Mouse (Mus musculus) hindbrain, embryonic 11.5 days (tissue): ENCODE measurements at regions not wholly inside any gene's neighbourhood (a gene's known extent, or its start where the extent isn't known, plus 50 kb on each side); places are given as distances from the start of the nearest gene placed in this dataset.

ENCODE experiments used
- ATAC-seq: fragments of 200-750 bp; cut with Nextera tagmentation; 2 replicates; pipeline ENCODE4 v1.8.0; 2017; ENCODE audit warnings: mild to moderate bottlenecking, moderate TSS enrichment, moderate library complexity; ENCODE audit not compliant: low FRiP score
- DNase-seq: peaks from one replicate; pipeline ENCODE4 v3.0.0-alpha.2; 2015; ENCODE audit warnings: low spot score
- H3K27ac ChIP-seq: fragments of 300-500 bp; sonication (generic); 2 replicates; pipeline ENCODE4 v1.5.1; 2014; ENCODE audit warnings: mild to moderate bottlenecking, low read depth, low read length
- H3K27me3 ChIP-seq: fragments of 300-500 bp; sonication (generic); 2 replicates; pipeline ENCODE4 v1.6.1; 2014; ENCODE audit warnings: mild to moderate bottlenecking, low read length, moderate library complexity, mixed read lengths; ENCODE audit not compliant: control insufficient read depth, insufficient read depth
- H3K36me3 ChIP-seq: fragments of 300-500 bp; sonication (generic); 2 replicates; pipeline ENCODE4 v1.6.1; 2014; ENCODE audit warnings: mild to moderate bottlenecking, low read length, moderate library complexity, mixed read lengths; ENCODE audit not compliant: control insufficient read depth, insufficient read depth
- H3K4me1 ChIP-seq: fragments of 300-500 bp; sonication (generic); replicated peaks from 2 replicates; pipeline ENCODE4 v1.6.1; 2014; ENCODE audit warnings: low read length, mixed read lengths; ENCODE audit not compliant: control insufficient read depth, insufficient read depth
- H3K4me2 ChIP-seq: fragments of 300-500 bp; sonication (generic); replicated peaks from 2 replicates; pipeline ENCODE4 v1.6.1; 2014; ENCODE audit warnings: mild to moderate bottlenecking, low read depth, low read length
- H3K4me3 ChIP-seq: fragments of 300-500 bp; sonication (generic); 2 replicates; pipeline ENCODE4 v1.5.1; 2014; ENCODE audit warnings: low read depth, low read length
- H3K9ac ChIP-seq: fragments of 300-500 bp; sonication (generic); 2 replicates; pipeline ENCODE4 v1.6.1; 2014; ENCODE audit warnings: low read depth, low read length
- H3K9me3 ChIP-seq: fragments of 300-500 bp; sonication (generic); 2 replicates; pipeline ENCODE4 v1.6.1; 2016; ENCODE audit warnings: low read length; ENCODE audit not compliant: control insufficient read depth
- WGBS: fragments of 180-500 bp; shearing (Covaris S2); extraction: QIAGEN DNeasy Blood & Tissue Kit; methylation state at CpG from one replicate; pipeline ENCODE4 v1.1.7; 2014; 5-methylcytosine and 5-hydroxymethylcytosine counted together

DNA sequence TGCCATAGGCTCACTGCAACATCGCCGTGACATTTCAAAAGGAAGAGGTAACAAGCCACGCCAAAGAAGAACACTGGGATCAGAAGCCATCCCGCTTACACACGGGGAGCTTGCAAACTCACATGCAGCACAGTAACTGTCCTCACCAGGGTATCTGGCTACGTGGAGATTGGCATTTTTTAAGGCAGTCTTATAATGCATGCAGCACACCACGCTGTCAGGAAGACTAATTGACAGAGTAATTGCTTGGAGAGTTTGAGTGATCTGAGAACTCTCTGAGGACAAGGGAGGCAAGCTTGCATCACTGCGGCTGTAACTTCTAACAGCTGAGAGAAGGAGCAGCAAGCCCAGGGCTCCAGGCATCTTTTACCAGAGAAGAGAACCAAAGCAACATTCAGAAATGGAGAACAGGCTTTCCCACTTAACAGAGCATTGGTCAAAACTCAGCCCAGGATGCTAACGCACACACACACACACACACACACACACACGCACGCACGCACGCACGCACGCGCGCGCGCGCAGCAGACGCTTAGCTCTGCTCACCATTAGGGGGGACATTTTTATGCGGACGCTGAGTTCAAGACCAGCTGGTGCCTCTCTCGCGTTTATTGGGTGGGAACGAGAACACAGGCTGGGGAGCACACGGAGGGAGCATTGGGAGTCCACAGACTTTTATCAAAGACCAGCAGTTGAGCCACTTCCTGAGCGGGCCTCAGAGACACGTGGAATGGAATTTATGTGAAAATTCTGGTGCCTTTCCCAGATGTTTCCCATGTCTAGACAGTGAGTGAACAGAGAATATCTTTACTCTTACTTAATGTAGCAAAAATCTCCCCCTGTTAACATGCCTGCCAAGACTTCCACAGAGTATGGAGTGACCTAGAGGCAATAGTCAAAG is 66.6 kb downstream of the 1700129C05Rik start:
- DNase-seq (peak; percentile 51), ATAC-seq (peak; percentile 25; the same call in 1 of the 2 replicates)
- H3K9me3 ChIP-seq, result no peaks in the 10 kb centered on the region
- no peak overlapping the region for H3K27ac ChIP-seq
- no peaks in the 10 kb centered on the region for H3K27me3 ChIP-seq
- H3K4me2 ChIP-seq, result peak overlapping the region; percentile 4; the same call in 1 of the 2 replicates
- no peaks in the 10 kb centered on the region for H3K36me3 ChIP-seq
- WGBS, result 38% methylated on average over 29 of the region's 29 CpGs
- no peak overlapping the region for H3K4me3 ChIP-seq
- no peaks in the 10 kb centered on the region for H3K4me1 ChIP-seq
- no peak overlapping the region for H3K9ac ChIP-seq

DNA sequence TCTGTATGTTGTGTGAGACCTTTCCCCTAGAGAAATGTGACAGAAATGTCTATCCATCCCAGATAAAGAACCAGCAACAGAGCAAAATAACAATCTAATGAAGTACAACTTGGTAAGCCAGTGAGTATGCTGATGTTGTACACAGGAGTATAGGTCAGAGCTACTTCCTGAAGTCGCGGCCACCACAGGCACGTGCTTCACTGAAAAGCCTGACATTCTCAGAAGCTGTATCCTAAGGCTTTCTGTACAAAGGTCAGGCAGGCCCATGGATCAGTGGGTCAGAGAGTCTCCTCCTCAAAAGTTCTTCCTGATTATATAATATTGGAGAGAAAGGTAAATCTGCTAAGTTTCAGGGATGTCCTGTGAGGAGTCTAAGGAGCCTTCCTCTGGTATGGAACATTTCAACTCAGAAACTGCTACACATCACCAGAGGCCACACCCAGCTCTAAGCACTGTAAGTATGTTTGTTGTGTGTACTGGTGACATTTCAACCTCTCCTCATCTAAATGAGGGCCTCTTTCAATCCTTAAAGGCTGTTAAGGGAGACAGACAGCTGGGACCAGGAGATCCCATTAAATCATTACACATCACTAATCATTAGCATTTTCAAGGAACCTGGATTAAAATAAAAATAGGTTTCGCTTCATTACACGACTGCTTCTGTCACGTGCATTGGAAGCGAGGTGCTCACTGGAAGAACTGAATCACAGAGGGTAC is 70.2 kb downstream of the 1700129C05Rik start:
- Histone ChIP-seq H3K4me1 (no peaks in the 10 kb centered on the region), H3K4me3 (no peak overlapping the region), H3K36me3 (no peaks in the 10 kb centered on the region), H3K9ac (no peak overlapping the region), H3K27ac (no peak overlapping the region), H3K9me3 (no peaks in the 10 kb centered on the region), H3K27me3 (no peaks in the 10 kb centered on the region), H3K4me2 (no peak overlapping the region)
- ATAC-seq (no peak), DNase-seq (no peak)
- 75% methylated on average over 7 of the region's 7 CpGs for WGBS

DNA sequence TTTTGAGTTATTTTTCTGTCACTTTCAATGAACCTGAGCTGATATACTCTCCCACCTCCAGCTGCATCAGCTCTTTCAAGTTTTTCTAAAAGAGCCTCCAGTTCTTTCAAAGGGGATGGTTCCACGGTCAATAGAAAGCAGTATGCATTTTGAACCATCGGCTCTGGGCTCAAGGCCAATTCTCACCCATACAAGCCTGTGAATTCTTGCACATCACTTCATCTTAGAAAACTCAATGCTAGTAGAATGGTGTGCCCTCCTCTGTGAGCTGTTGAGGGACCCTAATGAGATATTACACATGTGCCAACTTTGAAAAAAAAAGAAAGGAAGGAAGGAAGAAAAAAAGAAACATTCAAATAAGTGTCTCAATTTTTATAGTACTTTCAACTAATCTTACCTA is 72.6 kb downstream of the 1700129C05Rik start:
- Histone ChIP-seq H3K4me3 (no peak overlapping the region), H3K4me1 (no peaks in the 10 kb centered on the region), H3K36me3 (no peaks in the 10 kb centered on the region), H3K27me3 (no peaks in the 10 kb centered on the region), H3K9me3 (no peaks in the 10 kb centered on the region), H3K4me2 (no peak overlapping the region), H3K27ac (no peak overlapping the region), H3K9ac (no peak overlapping the region)
- ATAC-seq, result no peak
- 93% methylated on average over 2 of the region's 2 CpGs for WGBS
- no peak for DNase-seq

DNA sequence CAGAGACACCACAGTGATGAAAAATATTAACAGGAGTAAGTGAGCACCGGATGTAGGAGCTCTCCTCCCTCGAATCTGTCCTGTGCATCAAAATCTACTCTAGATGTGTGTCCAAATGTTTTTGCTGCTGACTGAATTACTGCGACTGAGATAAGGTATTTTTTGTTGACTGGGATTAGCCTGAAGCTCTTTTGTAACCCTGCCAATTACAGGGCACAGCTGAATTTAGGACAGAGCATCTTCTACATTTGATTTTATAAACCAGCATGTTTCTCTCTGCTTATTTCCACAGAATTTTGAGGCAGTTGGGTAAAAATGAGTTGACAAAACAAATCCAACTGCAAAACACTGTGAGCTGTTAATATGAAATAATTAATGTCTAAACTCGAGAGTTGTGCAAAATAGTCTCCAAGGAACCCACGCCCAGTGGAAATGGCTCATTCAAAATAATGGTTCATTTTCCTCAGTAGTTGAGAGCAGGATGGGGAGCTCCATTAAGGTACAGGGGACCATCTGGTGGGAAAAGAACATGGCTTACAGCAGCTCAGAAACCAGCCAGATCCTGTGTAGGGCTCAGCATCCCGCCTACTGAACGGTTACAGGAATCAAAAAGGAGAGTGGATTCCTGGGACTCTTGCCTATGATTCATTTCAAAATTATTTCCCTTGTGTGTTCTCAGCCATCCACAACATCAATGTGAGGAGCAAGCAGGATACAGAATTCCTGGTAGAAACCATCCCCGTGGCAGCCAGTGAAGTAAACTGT is 76.1 kb downstream of the 1700129C05Rik start:
- no peak overlapping the region for H3K4me2 ChIP-seq
- H3K27me3 ChIP-seq, result no peaks in the 10 kb centered on the region
- no peaks in the 10 kb centered on the region for H3K4me1 ChIP-seq
- no peak for DNase-seq
- no peak overlapping the region for H3K9ac ChIP-seq
- no peak overlapping the region for H3K4me3 ChIP-seq
- no peaks in the 10 kb centered on the region for H3K36me3 ChIP-seq
- H3K27ac ChIP-seq, result no peak overlapping the region
- WGBS, result 87% methylated on average over 8 of the region's 8 CpGs
- ATAC-seq, result no peak
- H3K9me3 ChIP-seq, result no peaks in the 10 kb centered on the region

DNA sequence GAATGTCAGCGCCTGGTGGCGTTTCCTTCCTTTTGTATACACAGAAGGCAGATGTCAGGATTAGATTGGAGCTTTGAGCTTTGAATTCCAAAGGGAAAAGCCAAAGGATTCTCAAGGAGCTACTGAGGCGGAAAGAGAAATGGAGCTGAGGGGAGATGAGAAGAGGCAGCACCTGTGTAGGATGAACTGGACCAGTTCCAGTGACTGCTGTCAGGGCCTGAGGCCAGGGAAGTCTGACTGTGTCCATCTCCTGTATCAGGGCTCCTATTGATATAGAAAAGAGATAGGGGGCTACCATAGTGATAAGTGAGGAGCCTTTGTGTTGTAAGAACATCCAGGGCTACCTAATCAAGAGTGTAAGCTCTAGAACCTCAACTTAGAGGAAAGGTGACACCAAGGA is 79.5 kb downstream of the 1700129C05Rik start:
- no peak overlapping the region for H3K4me3 ChIP-seq
- no peak overlapping the region for H3K9ac ChIP-seq
- H3K4me1 ChIP-seq, result no peaks in the 10 kb centered on the region
- WGBS, result 78% methylated on average over 3 of the region's 3 CpGs
- ATAC-seq (no peak), DNase-seq (no peak)
- no peaks in the 10 kb centered on the region for H3K9me3 ChIP-seq
- no peaks in the 10 kb centered on the region for H3K27me3 ChIP-seq
- H3K4me2 ChIP-seq, result no peak overlapping the region
- no peaks in the 10 kb centered on the region for H3K36me3 ChIP-seq
- H3K27ac ChIP-seq, result no peak overlapping the region

DNA sequence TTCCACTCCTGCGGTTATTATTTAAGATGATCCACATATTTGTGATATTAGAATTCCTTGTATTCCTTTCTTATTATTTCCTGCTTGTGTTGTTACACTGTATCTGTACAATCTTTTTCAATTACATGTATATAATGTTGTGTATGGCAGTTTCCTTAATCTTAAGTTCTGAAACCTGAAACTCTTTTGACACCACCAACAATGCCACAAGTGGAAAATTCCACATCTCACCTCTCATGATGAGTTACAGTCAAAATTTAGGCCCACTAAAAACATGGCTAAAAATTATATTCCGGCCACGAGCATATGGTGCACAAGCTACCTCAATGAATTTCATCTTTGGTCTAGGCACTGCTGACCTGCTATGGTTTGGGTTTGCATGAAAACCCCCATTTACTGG is 85.9 kb downstream of the 1700129C05Rik start:
- Histone ChIP-seq H3K27ac (no peak overlapping the region), H3K36me3 (no peaks in the 10 kb centered on the region), H3K4me2 (no peak overlapping the region), H3K4me1 (no peaks in the 10 kb centered on the region), H3K9me3 (no peaks in the 10 kb centered on the region), H3K4me3 (no peak overlapping the region), H3K9ac (no peak overlapping the region), H3K27me3 (no peaks in the 10 kb centered on the region)
- DNase-seq (no peak), ATAC-seq (no peak)
- 89% methylated on average over 3 of the region's 3 CpGs for WGBS

DNA sequence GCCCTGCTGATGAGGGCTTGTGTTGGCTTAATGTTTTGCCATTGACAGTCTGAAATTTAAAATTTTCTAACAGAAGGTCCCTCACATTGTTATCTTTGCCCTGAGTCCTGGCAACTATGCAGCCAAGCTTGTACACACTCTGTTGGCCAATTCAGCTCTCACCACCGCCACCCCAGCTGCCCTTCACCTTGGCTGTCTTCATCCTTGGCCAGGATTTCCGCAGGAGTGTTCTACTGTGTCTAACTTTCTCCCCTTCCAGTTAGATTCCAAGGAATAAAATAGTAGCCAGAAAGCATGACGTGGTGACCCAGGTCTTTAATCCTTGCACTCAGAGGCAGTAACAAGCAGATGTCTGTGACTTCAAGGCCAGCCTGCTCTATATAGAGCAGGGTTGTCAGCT is 87.4 kb downstream of the 1700129C05Rik start:
- 88% methylated on average over 3 of the region's 3 CpGs for WGBS
- H3K9me3 ChIP-seq, result no peaks in the 10 kb centered on the region
- no peak overlapping the region for H3K27ac ChIP-seq
- no peak for ATAC-seq
- H3K9ac ChIP-seq, result no peak overlapping the region
- H3K36me3 ChIP-seq, result no peaks in the 10 kb centered on the region
- DNase-seq, result no peak
- H3K4me3 ChIP-seq, result no peak overlapping the region
- no peaks in the 10 kb centered on the region for H3K4me1 ChIP-seq
- H3K4me2 ChIP-seq, result no peak overlapping the region
- H3K27me3 ChIP-seq, result no peaks in the 10 kb centered on the region

DNA sequence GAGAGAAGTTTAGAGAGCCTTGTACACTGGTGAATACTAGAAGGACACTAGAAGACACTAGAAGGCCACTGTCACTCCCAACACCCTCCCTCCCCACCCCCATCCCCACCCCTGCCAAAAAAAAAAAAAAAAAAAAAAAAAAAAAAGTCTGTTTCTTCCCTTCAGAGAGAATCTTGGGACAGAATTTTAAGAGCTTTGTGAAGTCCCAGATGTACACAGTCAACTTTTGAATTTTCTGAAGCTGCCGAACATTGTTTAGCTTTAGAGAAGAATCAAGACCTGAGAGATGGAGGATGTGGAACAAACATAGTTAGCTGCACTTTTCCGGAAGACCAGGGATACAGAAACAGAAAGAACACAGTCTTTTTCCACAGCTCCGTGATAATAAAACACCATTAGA is 90.3 kb downstream of the 1700129C05Rik start:
- WGBS, result 85% methylated on average over 3 of the region's 3 CpGs
- DNase-seq, result no peak

More for the DNA sequence above, 90.3 kb downstream of the 1700129C05Rik start:
- H3K36me3 ChIP-seq, result no peaks in the 10 kb centered on the region
- H3K27me3 ChIP-seq, result no peaks in the 10 kb centered on the region
- H3K4me2 ChIP-seq, result no peak overlapping the region
- H3K9me3 ChIP-seq, result no peaks in the 10 kb centered on the region
- H3K9ac ChIP-seq, result no peak overlapping the region
- H3K27ac ChIP-seq, result no peak overlapping the region
- no peak overlapping the region for H3K4me3 ChIP-seq
- no peaks in the 10 kb centered on the region for H3K4me1 ChIP-seq
- ATAC-seq, result no peak
